Mouse (Mus musculus) MEL (cell line): ENCODE results near the gene Syt2.

ENCODE experiments used
- CTCF ChIP-seq, 3 experiments: IDR thresholded peaks in 2 of 3; conservative IDR thresholded peaks in 1 of 3; 2 replicates each; pipeline ENCODE4 v1.5.1; 2011 to 2012; ENCODE audit warnings: low read length in 3 of 3, low read depth in 2 of 3, mild to moderate bottlenecking in 2 of 3, improper control_type of control experiment in 1 of 3, inconsistent platforms in 1 of 3, mixed read lengths in 1 of 3, moderate library complexity in 1 of 3; ENCODE audit not compliant: control insufficient read depth in 1 of 3, insufficient read depth in 1 of 3, poor library complexity in 1 of 3, severe bottlenecking in 1 of 3
- EP300 ChIP-seq, 2 experiments: IDR thresholded peaks; 2 replicates each; pipeline ENCODE4 v1.6.1; 2011; ENCODE audit warnings: improper control_type of control experiment in 2 of 2, low read length in 2 of 2, low read depth in 1 of 2, mild to moderate bottlenecking in 1 of 2
- HCFC1 ChIP-seq: IDR thresholded peaks from 2 replicates; pipeline ENCODE4 v1.6.1; 2012; ENCODE audit warnings: low read depth, mild to moderate bottlenecking, inconsistent platforms, low read length, improper control_type of control experiment, moderate library complexity
- MYC ChIP-seq: IDR thresholded peaks from 2 replicates; pipeline ENCODE4 v1.6.1; 2011; ENCODE audit warnings: low read depth, mild to moderate bottlenecking, low read length, improper control_type of control experiment, moderate library complexity
- NELFE ChIP-seq: IDR thresholded peaks from 2 replicates; pipeline ENCODE4 v1.6.1; 2011; ENCODE audit warnings: low read depth, low read length, improper control_type of control experiment
- POLR2AphosphoS5 ChIP-seq: IDR thresholded peaks from 2 replicates; pipeline ENCODE4 v1.6.1; 2012; ENCODE audit warnings: low read depth, borderline replicate concordance, mild to moderate bottlenecking, inconsistent platforms, low read length, moderate library complexity, mixed read lengths
- RCOR1 ChIP-seq: IDR thresholded peaks from 2 replicates; pipeline ENCODE4 v1.6.1; 2012; ENCODE audit warnings: low read depth, mild to moderate bottlenecking, inconsistent platforms, low read length, improper control_type of control experiment
- ZC3H11A ChIP-seq: IDR thresholded peaks from 2 replicates; pipeline ENCODE4 v1.6.1; 2012; ENCODE audit warnings: low read depth, mild to moderate bottlenecking, inconsistent platforms, low read length, improper control_type of control experiment

- TF ChIP-seq NELFE (no peak), HCFC1 (no peak), EP300 (IDR thresholded peaks at IDR 0.05; ENCODE audit: low read depth in 1 of 2, low read length in 2 of 2) (no peak), MYC (no peak), POLR2AphosphoS5 (no peak), RCOR1 (no peak), ZC3H11A (no peak), CTCF (IDR thresholded peaks at IDR 0.05 in 2 of 3, conservative IDR thresholded peaks at IDR 0.05 in 1 of 3; ENCODE audit: control insufficient read depth in 1 of 3, insufficient read depth in 1 of 3, low read depth in 2 of 3, low read length in 3 of 3, poor library complexity in 1 of 3, severe bottlenecking in 1 of 3) (no peak)
Observed at GRCm38 (mm10) chr1:134703232-134703631, 56.8 kb downstream of the Syt2 start.
